Mouse (Mus musculus): ENCODE measurements around the gene Cpne5. TPM values are rescaled to one million over a fixed set of nuclear protein-coding genes. Genes with fewer than 3 reads are reported as not detected.

Cpne5 gene
- polyA plus RNA-seq, 1 experiment: 0.16 TPM

- H3K79me2 ChIP-seq (ENCODE audit: control insufficient read depth, insufficient read depth): no peaks in the 10 kb centered on the region
- TF ChIP-seq MYOD1 (IDR thresholded peaks at IDR 0.05; ENCODE audit: control insufficient read depth, insufficient read length, low read depth) (no peak), MYOG (IDR thresholded peaks at IDR 0.05; ENCODE audit: control insufficient read depth, extremely low read depth, insufficient read length) (no peak), MAX (IDR thresholded peaks at IDR 0.05) (no peak), USF1 (IDR thresholded peaks at IDR 0.05; ENCODE audit: low read depth) (no peak), FOSL1 (IDR thresholded peaks at IDR 0.05; ENCODE audit: insufficient read depth, low read length, poor library complexity, severe bottlenecking) (no peak), CTCF (IDR thresholded peaks at IDR 0.05; ENCODE audit: control insufficient read depth, insufficient read depth, insufficient read length) (no peak), CEBPB (IDR thresholded peaks at IDR 0.05; ENCODE audit: low read depth) (no peak)
- H3ac ChIP-seq (ENCODE audit: control insufficient read depth, insufficient read length, low read depth): no peak overlapping the region
- peaks cover 45% of the 10 kb centered on the region for H3K27me3 ChIP-seq (ENCODE audit: control insufficient read depth, insufficient read depth, insufficient read length)
- H3K36me3 ChIP-seq (ENCODE audit: control insufficient read depth, insufficient read depth): no peaks in the 10 kb centered on the region
- H3K4me3 ChIP-seq (ENCODE audit: insufficient read depth, poor library complexity, severe bottlenecking): no peak overlapping the region
- H3K79me3 ChIP-seq (ENCODE audit: low read depth): no peaks in the 10 kb centered on the region
These were observed 24.4 kb downstream of the Cpne5 start for GRCm38 (mm10) chr17:29213381-29214192.

- H3K79me2 ChIP-seq (ENCODE audit: control insufficient read depth, insufficient read depth): no peaks in the 10 kb centered on the region
- H3K79me3 ChIP-seq (ENCODE audit: low read depth): no peaks in the 10 kb centered on the region
- no peak overlapping the region for H3ac ChIP-seq (ENCODE audit: control insufficient read depth, insufficient read length, low read depth)
- no peak overlapping the region for H3K4me3 ChIP-seq (ENCODE audit: insufficient read depth, poor library complexity, severe bottlenecking)
- TF ChIP-seq MYOG (IDR thresholded peaks at IDR 0.05; ENCODE audit: control insufficient read depth, extremely low read depth, insufficient read length) (no peak), CTCF (IDR thresholded peaks at IDR 0.05; ENCODE audit: control insufficient read depth, insufficient read depth, insufficient read length) (no peak), CEBPB (IDR thresholded peaks at IDR 0.05; ENCODE audit: low read depth) (no peak)
- H3K36me3 ChIP-seq (ENCODE audit: control insufficient read depth, insufficient read depth): no peaks in the 10 kb centered on the region
- peaks cover 46% of the 10 kb centered on the region for H3K27me3 ChIP-seq (ENCODE audit: control insufficient read depth, insufficient read depth, insufficient read length)
These were observed 26.1 kb downstream of the Cpne5 start for GRCm38 (mm10) chr17:29211836-29212235.

- Histone ChIP-seq H3K36me3 (ENCODE audit: control insufficient read depth, insufficient read depth) (no peaks in the 10 kb centered on the region), H3ac (ENCODE audit: control insufficient read depth, insufficient read length, low read depth) (no peak overlapping the region)
- TF ChIP-seq FOSL1 (IDR thresholded peaks at IDR 0.05; ENCODE audit: insufficient read depth, low read length, poor library complexity, severe bottlenecking): no peak
- no peak for TF ChIP-seq MYOG (IDR thresholded peaks at IDR 0.05; ENCODE audit: control insufficient read depth, extremely low read depth, insufficient read length)
- no peak for TF ChIP-seq USF1 (IDR thresholded peaks at IDR 0.05; ENCODE audit: low read depth)
- TF ChIP-seq CEBPB (IDR thresholded peaks at IDR 0.05; ENCODE audit: low read depth): no peak
- TF ChIP-seq CTCF (IDR thresholded peaks at IDR 0.05; ENCODE audit: control insufficient read depth, insufficient read depth, insufficient read length): no peak
- TF ChIP-seq MYOD1 (IDR thresholded peaks at IDR 0.05; ENCODE audit: control insufficient read depth, insufficient read length, low read depth): no peak
- TF ChIP-seq MAX (IDR thresholded peaks at IDR 0.05): no peak
These were observed 27.9 kb downstream of the Cpne5 start for GRCm38 (mm10) chr17:29210037-29210436.

GRCm38 (mm10) chr17:29206052-29206451 lies 31.9 kb downstream of the Cpne5 start:
- Histone ChIP-seq H3K79me2 (ENCODE audit: control insufficient read depth, insufficient read depth) (no peaks in the 10 kb centered on the region), H3K27me3 (ENCODE audit: control insufficient read depth, insufficient read depth, insufficient read length) (peaks cover 11% of the 10 kb centered on the region), H3K79me3 (ENCODE audit: low read depth) (no peaks in the 10 kb centered on the region), H3K36me3 (ENCODE audit: control insufficient read depth, insufficient read depth) (no peaks in the 10 kb centered on the region), H3ac (ENCODE audit: control insufficient read depth, insufficient read length, low read depth) (no peak overlapping the region), H3K4me3 (ENCODE audit: insufficient read depth, poor library complexity, severe bottlenecking) (no peak overlapping the region)
- TF ChIP-seq FOSL1 (IDR thresholded peaks at IDR 0.05; ENCODE audit: insufficient read depth, low read length, poor library complexity, severe bottlenecking) (no peak), CEBPB (IDR thresholded peaks at IDR 0.05; ENCODE audit: low read depth) (no peak), MAX (IDR thresholded peaks at IDR 0.05) (no peak), CTCF (IDR thresholded peaks at IDR 0.05; ENCODE audit: control insufficient read depth, insufficient read depth, insufficient read length) (no peak), USF1 (IDR thresholded peaks at IDR 0.05; ENCODE audit: low read depth) (no peak)

More at GRCm38 (mm10) chr17:29210037-29210436, 27.9 kb downstream of the Cpne5 start:
- H3K4me3 ChIP-seq (ENCODE audit: insufficient read depth, poor library complexity, severe bottlenecking): no peak overlapping the region
- peaks cover 31% of the 10 kb centered on the region for H3K27me3 ChIP-seq (ENCODE audit: control insufficient read depth, insufficient read depth, insufficient read length)
- H3K79me2 ChIP-seq (ENCODE audit: control insufficient read depth, insufficient read depth): no peaks in the 10 kb centered on the region
- H3K79me3 ChIP-seq (ENCODE audit: low read depth): no peaks in the 10 kb centered on the region

- Histone ChIP-seq H3K27me3 (ENCODE audit: control insufficient read depth, insufficient read depth, insufficient read length) (peaks cover 5% of the 10 kb centered on the region), H3K4me3 (ENCODE audit: insufficient read depth, poor library complexity, severe bottlenecking) (no peak overlapping the region)
- no peak for TF ChIP-seq USF1 (IDR thresholded peaks at IDR 0.05; ENCODE audit: low read depth)
- TF ChIP-seq CEBPB (IDR thresholded peaks at IDR 0.05; ENCODE audit: low read depth): no peak
- TF ChIP-seq CTCF (IDR thresholded peaks at IDR 0.05; ENCODE audit: control insufficient read depth, insufficient read depth, insufficient read length): no peak
- TF ChIP-seq MAX (IDR thresholded peaks at IDR 0.05): no peak
- TF ChIP-seq FOSL1 (IDR thresholded peaks at IDR 0.05; ENCODE audit: insufficient read depth, low read length, poor library complexity, severe bottlenecking): no peak
- no peak for TF ChIP-seq MYOG (IDR thresholded peaks at IDR 0.05; ENCODE audit: control insufficient read depth, extremely low read depth, insufficient read length)
These were observed 35.4 kb downstream of the Cpne5 start for GRCm38 (mm10) chr17:29202604-29203003.

GRCm38 (mm10) chr17:29199821-29200220 lies 38.1 kb downstream of the Cpne5 start:
- Histone ChIP-seq H3ac (ENCODE audit: control insufficient read depth, insufficient read length, low read depth) (no peak overlapping the region), H3K79me2 (ENCODE audit: control insufficient read depth, insufficient read depth) (no peaks in the 10 kb centered on the region), H3K4me3 (ENCODE audit: insufficient read depth, poor library complexity, severe bottlenecking) (no peak overlapping the region), H3K27me3 (ENCODE audit: control insufficient read depth, insufficient read depth, insufficient read length) (peaks cover 4% of the 10 kb centered on the region), H3K36me3 (ENCODE audit: control insufficient read depth, insufficient read depth) (no peaks in the 10 kb centered on the region), H3K79me3 (ENCODE audit: low read depth) (no peaks in the 10 kb centered on the region)
- TF ChIP-seq CTCF (IDR thresholded peaks at IDR 0.05; ENCODE audit: control insufficient read depth, insufficient read depth, insufficient read length) (no peak), MAX (IDR thresholded peaks at IDR 0.05) (no peak), USF1 (IDR thresholded peaks at IDR 0.05; ENCODE audit: low read depth) (no peak), FOSL1 (IDR thresholded peaks at IDR 0.05; ENCODE audit: insufficient read depth, low read length, poor library complexity, severe bottlenecking) (no peak), MYOG (IDR thresholded peaks at IDR 0.05; ENCODE audit: control insufficient read depth, extremely low read depth, insufficient read length) (no peak), MYOD1 (IDR thresholded peaks at IDR 0.05; ENCODE audit: control insufficient read depth, insufficient read length, low read depth) (no peak), CEBPB (IDR thresholded peaks at IDR 0.05; ENCODE audit: low read depth) (no peak)

More at GRCm38 (mm10) chr17:29202604-29203003, 35.4 kb downstream of the Cpne5 start:
- no peaks in the 10 kb centered on the region for H3K36me3 ChIP-seq (ENCODE audit: control insufficient read depth, insufficient read depth)
- H3ac ChIP-seq (ENCODE audit: control insufficient read depth, insufficient read length, low read depth): no peak overlapping the region
- H3K79me3 ChIP-seq (ENCODE audit: low read depth): no peaks in the 10 kb centered on the region
- no peaks in the 10 kb centered on the region for H3K79me2 ChIP-seq (ENCODE audit: control insufficient read depth, insufficient read depth)

Data from C2C12 (cell line).